9 mouse cellular contexts compared by ENCODE assay signal in genomic region chr7:16922360-16922973, GRCm38 (mm10). TPM values are rescaled to one million over a fixed set of nuclear protein-coding genes. Genes with fewer than 3 reads are reported as not detected.
DNase-seq lines count a peak whose midpoint lies in the region; ATAC-seq and TF ChIP-seq lines count a peak whose summit lies in the region.
"Had no signal": no experiment of that assay in that cellular context is flagged by ENCODE, and none has a peak within 500 bp of the region (broad histone marks: within the 10 kb centered on the region; RNA-seq: fewer than 3 reads in every experiment).

No protein-coding gene starts in this region.

- TF ChIP-seq POLR2A in cerebellum, adult 2 months (IDR thresholded peaks at IDR 0.05; ENCODE audit: borderline replicate concordance, insufficient read depth, low read length), result peak; percentile 51; the same call in 1 of the 2 replicates

- H3K27ac ChIP-seq in neural tube, embryonic 11.5 days (ENCODE audit: low read depth, low read length), result no peak overlapping the region
- H3K27ac ChIP-seq in cerebellum, adult 2 months (ENCODE audit: insufficient read depth, low read length), result peak overlapping the region; percentile 92
- H3K27ac ChIP-seq in forebrain, embryonic 13.5 days, result peak overlapping the region; percentile 96

- peak overlapping the region; percentile 91 for H3K9ac ChIP-seq in neural tube, embryonic 11.5 days (ENCODE audit: low read length)
- peak overlapping the region; percentile 97 for H3K9ac ChIP-seq in forebrain, embryonic 13.5 days

- H3K4me1 ChIP-seq in neural tube, embryonic 11.5 days (ENCODE audit: control insufficient read depth, insufficient read depth, low read length), result peaks cover 22% of the 10 kb centered on the region
- H3K4me1 ChIP-seq in cerebellum, adult 2 months (ENCODE audit: control insufficient read depth, insufficient read depth, low read length), result peaks cover 26% of the 10 kb centered on the region
- peaks cover 52% of the 10 kb centered on the region for H3K4me1 ChIP-seq in forebrain, embryonic 13.5 days

- no peak for TF ChIP-seq CTCF in cerebellum, adult 2 months (IDR thresholded peaks at IDR 0.05; ENCODE audit: borderline replicate concordance, insufficient read depth, low read depth, low read length)

- peaks cover 9% of the 10 kb centered on the region; the same call in 1 of the 2 replicates for H3K36me3 ChIP-seq in neural tube, embryonic 11.5 days (ENCODE audit: control insufficient read depth, insufficient read depth, low read length)
- peaks cover 28% of the 10 kb centered on the region for H3K36me3 ChIP-seq in forebrain, embryonic 13.5 days (ENCODE audit: poor library complexity, severe bottlenecking)

- 55% methylated on average over 10 of the region's 10 CpGs for WGBS in neural tube, embryonic 11.5 days
- WGBS in cerebellum, adult 2 months, result 5% methylated on average over 10 of the region's 10 CpGs
- WGBS in forebrain, embryonic 13.5 days, result 43% methylated on average over 10 of the region's 10 CpGs

- peak overlapping the region; percentile 89 for H3K4me3 ChIP-seq in neural tube, embryonic 11.5 days (ENCODE audit: low read depth, low read length)
- peak overlapping the region; percentile 97 for H3K4me3 ChIP-seq in cerebellum, adult 2 months (replicated peaks; ENCODE audit: insufficient read depth, low read depth, low read length)
- peak overlapping the region; percentile 86 for H3K4me3 ChIP-seq in forebrain, embryonic 13.5 days

- H3K27me3 ChIP-seq in neural tube, embryonic 11.5 days (ENCODE audit: control insufficient read depth, insufficient read depth, low read length), result no peaks in the 10 kb centered on the region
- H3K27me3 ChIP-seq in cerebellum, adult 2 months (ENCODE audit: control insufficient read depth, insufficient read depth, low read length), result no peaks in the 10 kb centered on the region
- H3K27me3 ChIP-seq in forebrain, embryonic 13.5 days, result no peaks in the 10 kb centered on the region

- no peak for ATAC-seq in neural tube, embryonic 11.5 days (ENCODE audit: insufficient read depth, low FRiP score, low TSS enrichment)
- no peak for ATAC-seq in forebrain, embryonic 13.5 days
- 0 out of 2 replicates have a peak, but pooled peaks have one; percentile 7 for ATAC-seq in megakaryocyte progenitor cell, adult 5-6 weeks (replicated peaks; ENCODE audit: poor library complexity)

- no peaks in the 10 kb centered on the region for H3K9me3 ChIP-seq in neural tube, embryonic 11.5 days (ENCODE audit: control insufficient read depth, low read length)
- no peaks in the 10 kb centered on the region for H3K9me3 ChIP-seq in forebrain, embryonic 13.5 days (replicated peaks)

- no peak for DNase-seq in neural tube, embryonic 11.5 days (ENCODE audit: low spot score)
- DNase-seq in neural tube, embryonic 10.5 days (ENCODE audit: extremely low spot score, low spot score), result no peak
- DNase-seq in cerebellum, adult 2 months, result peak; percentile 69 to 71
- DNase-seq in kidney, postnatal 10 days, result peak; percentile 65
- peak; percentile 64 for DNase-seq in thymus, postnatal 4 days
- DNase-seq in embryo, embryonic 10.5 days (ENCODE audit: low spot score), result no peak

- H3K4me2 ChIP-seq in neural tube, embryonic 11.5 days (ENCODE audit: low read depth), result peak overlapping the region; percentile 90
- peak overlapping the region; percentile 95 for H3K4me2 ChIP-seq in forebrain, embryonic 13.5 days

RNA-seq across cellular contexts. Expression of gene Calm3, which starts 1.4 kb away (rescaled TPM):
- polyA plus RNA-seq in neural tube, embryonic 11.5 days (2014; fragmentation: Nextera tagmentation; extraction: Ambion mirVana), result 257 and 263 TPM in 2 replicates
- polyA plus RNA-seq in cerebellum, adult 2 months (2012; rRNA removed), result 1,355 and 1,504 TPM in 2 replicates
- polyA plus RNA-seq in forebrain, embryonic 13.5 days (2015; fragmentation: Nextera tagmentation; extraction: Ambion mirVana), result 271 and 296 TPM in 2 replicates
- total RNA-seq in megakaryocyte progenitor cell, adult 5-6 weeks (2015), result 125 and 150 TPM in 2 replicates
- 419 and 440 TPM in 2 replicates for total RNA-seq in megakaryocyte progenitor cell, adult 5-6 weeks (2017)

RNA-seq across cellular contexts. Expression of gene Ptgir, which starts 16.2 kb away (rescaled TPM):
- polyA plus RNA-seq in neural tube, embryonic 11.5 days (2014; fragmentation: Nextera tagmentation; extraction: Ambion mirVana), result 0.41 and 0.76 TPM in 2 replicates
- polyA plus RNA-seq in cerebellum, adult 2 months (2012; rRNA removed), result 0.11 TPM in 2 replicates
- 0.14 and 0.37 TPM in 2 replicates for polyA plus RNA-seq in forebrain, embryonic 13.5 days (2015; fragmentation: Nextera tagmentation; extraction: Ambion mirVana)
- total RNA-seq in megakaryocyte progenitor cell, adult 5-6 weeks (2015), result 2.1 and 2.6 TPM in 2 replicates
- 1.8 and 4.0 TPM in 2 replicates for total RNA-seq in megakaryocyte progenitor cell, adult 5-6 weeks (2017)

RNA-seq across cellular contexts. Expression of gene Pnmal2, which starts 22.0 kb away (rescaled TPM):
- 9.4 and 10.5 TPM in 2 replicates for polyA plus RNA-seq in neural tube, embryonic 11.5 days (2014; fragmentation: Nextera tagmentation; extraction: Ambion mirVana)
- polyA plus RNA-seq in cerebellum, adult 2 months (2012; rRNA removed), result 135 and 136 TPM in 2 replicates
- polyA plus RNA-seq in forebrain, embryonic 13.5 days (2015; fragmentation: Nextera tagmentation; extraction: Ambion mirVana), result 59.5 and 78.0 TPM in 2 replicates
- not detected in 2 replicates for total RNA-seq in megakaryocyte progenitor cell, adult 5-6 weeks (2015)
- 0.20 TPM in 1 of 2 replicates, not detected in the other for total RNA-seq in megakaryocyte progenitor cell, adult 5-6 weeks (2017)
- total RNA-seq: neutrophil, adult 5-6 weeks had no signal

RNA-seq across cellular contexts. Expression of gene Gng8, which starts 30.9 kb away (rescaled TPM):
- polyA plus RNA-seq in neural tube, embryonic 11.5 days (2014; fragmentation: Nextera tagmentation; extraction: Ambion mirVana), result 7.0 and 7.2 TPM in 2 replicates
- 10.0 and 14.0 TPM in 2 replicates for polyA plus RNA-seq in cerebellum, adult 2 months (2012; rRNA removed)
- 9.2 and 18.2 TPM in 2 replicates for polyA plus RNA-seq in forebrain, embryonic 13.5 days (2015; fragmentation: Nextera tagmentation; extraction: Ambion mirVana)
- not detected in 2 replicates for total RNA-seq in megakaryocyte progenitor cell, adult 5-6 weeks (2015)
- total RNA-seq in megakaryocyte progenitor cell, adult 5-6 weeks (2017), result not detected in 2 replicates
- total RNA-seq: neutrophil, adult 5-6 weeks had no signal

RNA-seq across cellular contexts. Expression of gene Pnmal1, which starts 37.0 kb away (rescaled TPM):
- 15.6 and 18.0 TPM in 2 replicates for polyA plus RNA-seq in neural tube, embryonic 11.5 days (2014; fragmentation: Nextera tagmentation; extraction: Ambion mirVana)
- polyA plus RNA-seq in cerebellum, adult 2 months (2012; rRNA removed), result 27.4 and 29.9 TPM in 2 replicates
- polyA plus RNA-seq in forebrain, embryonic 13.5 days (2015; fragmentation: Nextera tagmentation; extraction: Ambion mirVana), result 37.0 and 40.8 TPM in 2 replicates
- not detected in 2 replicates for total RNA-seq in megakaryocyte progenitor cell, adult 5-6 weeks (2015)
- total RNA-seq in megakaryocyte progenitor cell, adult 5-6 weeks (2017), result not detected in 2 replicates
- total RNA-seq: neutrophil, adult 5-6 weeks had no signal

Comparison
In these comparisons a context has a peak if more than half of its experiments do, and no peak if none do; other contexts are left out.
1. DNase-seq: peak in cerebellum, adult 2 months (2 of 2), kidney, postnatal 10 days (single experiment) and thymus, postnatal 4 days (single experiment); none in neural tube, embryonic 11.5 days (single experiment), neural tube, embryonic 10.5 days (single experiment) and embryo, embryonic 10.5 days (single experiment).
2. Peak in every context shown above with its lines, with median percentiles within 50 percentile points of each other: H3K4me3 ChIP-seq.